Mouse (Mus musculus): ENCODE measurements around the gene Rab24.

The Rab24 gene

DNA sequence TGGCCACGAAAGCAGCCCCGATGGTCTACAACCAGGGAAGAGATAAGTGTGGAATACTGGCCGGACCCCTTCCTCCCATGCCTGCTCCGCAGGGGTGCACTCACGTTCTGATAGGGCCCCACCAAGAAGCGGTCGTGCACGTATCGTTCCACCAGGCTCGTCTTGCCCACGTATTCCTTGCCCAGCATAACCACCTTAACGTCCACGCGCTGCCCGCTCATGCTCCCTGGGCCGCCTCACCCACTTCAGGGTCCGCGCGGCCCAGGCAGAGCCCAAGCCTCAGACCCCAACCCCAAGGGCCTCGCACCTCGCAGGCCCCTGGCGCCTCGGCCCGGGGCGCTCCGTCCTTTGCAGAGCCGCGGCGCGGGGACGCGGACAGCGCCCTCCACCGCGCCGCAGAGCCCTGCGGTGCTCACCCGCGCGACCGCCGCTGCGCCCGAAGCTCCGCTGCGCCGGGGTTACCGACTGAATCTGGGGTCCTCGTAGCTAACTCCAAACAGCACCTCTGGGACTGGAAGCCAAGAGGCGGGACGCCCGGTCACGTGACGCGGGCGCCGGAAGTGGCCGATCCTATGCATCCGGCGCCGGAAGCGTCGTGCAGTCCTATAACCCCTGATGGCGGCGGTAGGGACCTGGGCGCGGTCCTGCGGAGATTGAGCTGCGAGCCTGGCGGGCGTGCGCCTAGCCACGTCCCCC lies at the start of gene Rab24:
Rab24 (minus strand) TSS at position 513 of the 696 bp plus-strand sequence.
- peak; percentile 89 for DNase-seq

DNA sequence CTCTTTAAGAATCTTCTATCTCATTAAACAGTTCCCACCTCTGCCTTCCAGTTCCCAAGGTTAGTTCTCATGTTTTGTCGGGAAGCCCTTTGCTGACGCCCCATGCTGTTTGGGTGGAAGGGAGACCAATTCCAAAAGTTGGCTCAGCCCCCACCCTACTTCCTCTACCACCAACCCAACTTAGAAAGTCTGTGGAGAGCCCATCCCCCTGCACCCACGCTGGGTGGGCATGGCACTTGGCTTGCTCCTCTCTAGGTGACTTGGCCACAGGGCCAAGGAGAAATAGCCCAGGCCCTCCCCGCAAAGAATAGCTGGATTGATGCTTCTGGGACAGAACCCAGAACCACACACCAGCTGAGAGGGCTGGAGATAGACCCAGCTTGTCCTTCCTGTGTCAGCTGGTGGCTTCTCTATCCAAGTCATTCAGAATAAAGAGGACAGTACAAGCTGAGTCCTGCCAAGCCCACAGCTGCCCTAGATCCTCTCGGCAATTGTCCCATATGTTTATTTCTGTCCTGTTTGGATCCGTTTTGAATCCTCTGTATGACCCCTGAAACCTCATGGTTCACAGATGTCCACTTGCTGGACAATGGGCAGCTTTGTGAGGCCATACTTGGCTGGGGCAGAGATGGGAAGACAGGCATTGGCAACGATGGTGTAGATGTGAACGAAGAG lies 49.4 kb upstream of the Rab24 start:
- DNase-seq, result no peak

DNA sequence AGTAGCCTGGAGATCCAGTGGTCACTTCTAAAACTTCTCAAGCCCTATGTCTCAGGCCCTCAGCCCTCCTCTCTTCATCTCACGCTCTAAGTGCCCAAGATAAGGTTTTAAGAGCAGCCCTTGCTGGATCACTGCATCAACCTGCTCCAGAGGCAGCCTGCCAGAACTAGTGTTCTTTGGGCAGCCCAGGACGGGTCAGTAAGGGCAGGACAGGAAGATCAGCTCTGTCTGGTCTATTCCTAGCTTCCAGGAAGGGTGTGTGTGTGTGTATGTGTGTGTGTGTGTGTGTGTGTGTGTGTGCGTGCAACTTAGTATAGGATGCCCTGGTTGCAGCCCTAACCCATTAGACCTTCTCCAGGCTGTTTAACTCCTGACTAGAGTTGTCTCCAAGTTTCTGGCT lies 48.5 kb upstream of the Rab24 start:
- DNase-seq, result peak; percentile 77

DNA sequence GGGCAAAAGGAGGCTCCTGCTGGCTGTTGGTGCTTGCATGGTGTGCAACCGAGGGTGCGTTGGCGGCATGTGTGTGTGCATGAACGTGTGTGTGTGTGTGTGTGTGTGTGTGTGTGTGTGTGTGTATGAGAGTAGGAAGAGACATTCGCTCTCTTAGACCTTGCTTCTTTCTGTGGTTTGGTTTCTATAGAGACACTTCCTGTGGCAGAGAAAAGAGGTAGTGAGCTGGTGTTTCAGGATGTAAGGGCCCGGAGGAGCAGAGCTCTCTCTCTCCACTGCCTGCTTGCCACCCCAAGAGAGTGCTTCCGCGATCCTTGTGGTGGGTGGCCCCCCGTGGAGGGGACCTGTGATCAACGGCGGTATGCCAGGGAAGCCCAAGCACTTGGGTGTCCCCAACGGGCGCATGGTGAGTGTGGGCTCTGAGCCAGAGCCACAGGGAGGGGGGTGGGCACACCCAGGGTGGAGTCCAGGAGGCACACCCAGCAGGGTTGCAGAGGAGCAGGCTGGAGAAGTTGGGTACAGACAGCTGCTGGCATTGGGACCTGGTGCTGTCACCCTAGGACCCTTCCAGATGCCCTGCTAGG lies 47.9 kb upstream of the Rab24 start, which contains the start of gene Rgs14:
Rgs14 (plus strand) TSS at position 202 of the 584 bp plus-strand sequence.
- peak; percentile 17 for DNase-seq

DNA sequence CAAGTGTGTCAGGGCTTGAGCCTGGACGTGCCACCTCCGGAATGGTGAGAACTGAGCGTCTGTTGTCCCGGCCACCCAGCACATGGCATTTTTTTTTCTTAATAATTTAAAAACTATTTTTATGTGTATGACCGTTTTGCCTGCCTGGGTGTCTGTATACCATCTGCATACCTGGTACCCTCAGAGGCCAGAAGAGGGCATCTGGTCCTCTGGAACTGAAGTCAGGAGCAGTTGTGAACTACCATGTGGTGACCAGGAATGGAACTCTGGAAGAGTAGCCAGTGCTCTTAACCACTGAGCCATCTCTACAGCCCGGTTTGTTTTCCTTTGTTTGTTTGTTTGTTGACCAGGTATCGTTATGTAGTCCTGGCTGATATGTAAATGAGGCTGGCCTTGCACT lies 46.7 kb upstream of the Rab24 start:
- DNase-seq, result peak; percentile 50

DNA sequence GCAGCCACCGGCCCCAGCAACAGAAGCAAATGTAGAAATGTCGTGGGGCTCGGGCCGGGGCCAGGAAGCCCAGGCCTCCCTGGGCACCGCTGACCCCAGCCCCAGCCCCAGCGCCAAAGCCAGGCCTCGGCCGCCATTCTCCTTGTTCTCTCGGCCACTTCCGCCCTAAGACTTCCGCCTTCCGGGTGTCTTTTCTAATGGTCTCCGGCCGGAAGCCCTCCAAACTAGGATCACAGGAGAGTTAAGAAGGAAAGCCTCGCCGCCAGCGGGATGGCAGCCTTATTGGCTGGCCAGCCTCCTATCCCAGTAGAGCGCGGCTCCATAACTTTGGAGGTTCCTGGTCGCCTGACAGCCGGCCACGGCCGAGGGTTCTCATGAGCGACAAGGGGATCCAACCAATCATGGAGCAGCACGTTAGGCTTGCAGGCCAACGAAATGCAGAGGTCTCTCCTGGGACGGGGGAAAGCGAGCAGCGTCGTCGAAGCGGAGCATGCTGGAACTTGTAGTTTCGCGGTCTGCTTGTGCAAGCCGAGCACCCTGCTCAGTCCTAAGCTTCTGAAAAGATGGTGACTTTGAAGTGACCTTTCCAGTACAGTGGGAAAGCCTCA lies 40.8 kb upstream of the Rab24 start, which contains the start of gene Lman2:
Lman2 (minus strand) TSS at position 331 of the 608 bp plus-strand sequence.
- peak; percentile 99 for DNase-seq

DNA sequence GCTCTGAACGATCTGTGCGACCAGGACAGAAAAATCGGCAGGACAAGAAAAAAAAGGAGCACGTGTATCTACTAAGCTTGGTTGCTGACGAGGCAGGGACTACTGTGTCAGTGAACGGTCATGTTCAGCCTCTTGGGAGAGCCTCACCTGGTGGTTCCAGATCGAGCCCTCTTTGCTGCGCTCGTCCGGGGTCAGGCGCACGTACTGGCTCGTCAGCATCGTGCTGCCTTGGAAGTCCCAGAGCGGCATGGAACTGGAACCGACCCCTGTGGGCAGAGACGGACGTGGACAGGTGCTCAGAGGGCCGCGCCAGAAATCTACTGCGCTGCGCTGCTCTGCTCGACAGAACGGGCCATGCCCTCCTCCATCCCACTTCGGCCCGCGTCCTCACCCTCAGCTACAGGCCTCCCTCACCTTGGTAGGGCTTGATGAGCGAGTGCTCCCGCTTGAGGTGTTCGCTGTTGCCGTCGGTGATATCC lies 40.3 kb upstream of the Rab24 start:
- peak; percentile 29 for DNase-seq

DNA sequence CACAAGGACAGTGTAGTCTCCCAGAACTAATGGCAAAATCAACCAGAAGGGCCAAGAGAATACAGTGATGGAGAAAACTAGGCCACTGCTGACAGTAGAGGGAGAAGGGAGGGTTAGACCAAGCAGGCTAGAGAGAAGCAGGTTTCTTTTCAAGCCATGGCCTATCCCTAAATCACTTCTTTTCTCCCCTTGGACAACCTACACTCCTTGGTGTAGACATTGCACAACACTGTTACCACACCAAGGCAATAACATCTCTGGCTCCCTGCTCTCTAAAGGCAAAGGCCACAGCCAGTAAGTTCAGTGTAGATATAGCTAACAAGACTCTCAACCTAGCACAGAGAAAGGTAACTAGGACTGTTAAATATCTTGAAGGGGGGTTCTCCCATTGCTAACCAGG lies 39.4 kb upstream of the Rab24 start:
- DNase-seq, result no peak

DNA sequence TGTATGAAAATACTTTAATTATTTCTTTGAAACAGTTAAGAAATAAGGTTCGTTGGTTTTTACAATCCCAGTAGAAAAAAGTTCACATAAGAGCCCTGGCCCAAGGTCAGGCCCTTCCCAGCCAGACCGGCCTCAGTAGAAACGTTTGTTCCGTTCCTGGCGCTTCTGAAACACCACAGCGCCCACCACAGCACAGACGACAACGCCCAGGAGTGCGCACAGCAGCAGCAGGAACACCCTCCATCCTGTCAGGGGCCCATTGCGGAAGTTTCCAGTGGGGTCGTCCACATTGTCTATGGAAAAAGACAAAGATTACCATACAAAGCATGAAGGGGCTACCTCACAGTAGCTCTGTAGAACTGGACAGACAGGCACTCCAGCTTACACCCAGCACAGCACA lies 25.0 kb upstream of the Rab24 start:
- no peak for DNase-seq

DNA sequence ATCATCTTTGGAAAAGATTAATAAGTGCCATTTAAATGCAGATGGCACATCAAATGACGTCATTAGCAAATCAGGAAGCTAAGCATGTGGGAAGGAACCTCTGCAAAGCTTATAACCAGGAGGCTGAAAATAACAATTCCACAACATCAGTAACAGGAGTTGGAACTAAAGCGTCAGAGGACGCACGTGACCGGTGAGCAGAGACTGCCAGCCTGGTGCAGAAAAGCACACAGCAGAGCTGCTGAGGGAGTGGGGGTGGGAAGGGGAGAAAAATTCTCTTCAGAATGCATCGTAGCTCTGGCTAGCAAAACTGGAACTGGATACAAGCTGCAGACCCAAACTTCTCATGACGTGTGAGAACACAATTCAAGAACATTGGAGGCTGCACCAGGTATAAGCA lies 22.5 kb upstream of the Rab24 start:
- no peak for DNase-seq

DNA sequence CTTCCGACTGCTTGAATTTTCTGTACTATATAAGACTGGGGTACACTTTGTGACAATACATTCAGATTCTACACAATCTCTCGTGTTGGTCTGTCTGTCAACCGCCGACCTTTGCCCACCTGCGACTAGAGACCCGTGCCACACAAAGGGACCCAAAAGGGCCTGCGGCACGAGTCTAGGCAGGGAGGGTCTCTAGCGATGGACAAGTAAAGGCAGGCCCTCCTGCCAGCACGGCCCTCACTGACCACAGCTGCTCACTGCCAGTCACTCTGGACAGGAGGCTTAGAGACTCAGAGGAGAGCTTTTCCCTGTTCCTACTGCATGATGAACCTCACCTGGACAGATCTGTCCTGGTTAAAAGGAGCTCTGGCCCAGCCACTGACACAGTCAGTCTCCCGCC lies 20.7 kb upstream of the Rab24 start:
- no peak for DNase-seq

DNA sequence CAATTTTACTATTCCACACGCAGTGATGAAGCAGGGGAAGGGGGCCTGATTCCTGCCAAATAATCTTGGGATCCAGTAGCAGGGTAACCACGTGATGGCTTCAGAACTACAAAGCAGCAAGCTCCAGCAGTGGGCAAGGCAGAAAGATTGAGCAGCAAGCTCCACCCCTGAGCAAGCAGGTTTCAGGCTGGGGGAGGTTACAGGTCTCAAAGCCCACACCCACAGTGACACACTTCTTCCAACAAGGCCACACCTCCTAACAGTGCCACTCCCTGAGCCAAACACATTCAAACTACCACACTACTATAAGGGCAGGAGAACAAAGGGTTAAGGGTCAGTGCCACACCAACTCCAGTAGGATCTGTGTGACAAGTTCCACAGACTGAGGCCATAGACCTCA lies 17.5 kb upstream of the Rab24 start:
- no peak for DNase-seq

DNA sequence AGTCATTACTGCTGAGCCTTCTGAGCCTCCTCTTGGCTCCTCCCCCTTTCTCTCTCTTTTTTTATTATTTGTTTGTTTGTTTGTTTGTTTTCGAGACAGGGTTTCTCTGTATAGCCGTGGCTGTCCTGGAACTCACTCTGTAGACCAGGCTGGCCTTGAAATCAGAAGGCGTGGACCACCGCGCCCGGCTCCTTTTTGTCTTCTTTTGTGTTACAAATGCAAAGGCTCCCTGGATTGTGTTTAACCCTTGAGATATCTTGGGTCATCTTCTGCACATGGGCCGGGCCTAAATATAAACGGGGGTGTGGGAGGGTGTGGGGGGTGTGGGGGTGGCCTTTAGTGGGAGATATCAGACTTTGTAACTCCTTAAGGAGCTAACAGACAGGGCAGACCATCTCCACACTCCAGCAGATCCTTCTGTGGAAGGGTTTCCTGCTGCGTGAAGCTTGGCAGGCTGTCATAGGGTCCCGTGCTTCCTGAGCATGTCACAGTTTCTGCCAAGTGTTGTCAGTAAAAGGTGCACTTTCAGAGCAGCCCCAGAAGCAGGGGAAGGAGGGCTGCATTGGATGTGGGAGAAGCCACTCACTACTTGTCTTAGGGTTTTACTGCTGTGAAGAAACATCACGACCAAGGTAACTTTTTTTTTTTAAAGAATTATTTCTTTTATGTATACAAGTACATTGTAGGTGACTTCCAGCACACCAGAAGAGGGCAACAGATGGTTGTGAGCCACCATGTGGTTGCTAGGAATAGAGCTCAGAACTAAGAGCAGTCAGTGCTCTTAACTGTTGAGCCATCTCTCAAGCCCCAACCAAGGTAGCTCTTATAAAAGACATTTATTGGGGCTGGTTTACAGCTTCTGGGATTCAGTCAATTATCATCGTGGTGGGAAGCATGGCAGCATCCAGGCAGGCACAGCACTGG lies 16.6 kb upstream of the Rab24 start:
- no peak for DNase-seq

DNA sequence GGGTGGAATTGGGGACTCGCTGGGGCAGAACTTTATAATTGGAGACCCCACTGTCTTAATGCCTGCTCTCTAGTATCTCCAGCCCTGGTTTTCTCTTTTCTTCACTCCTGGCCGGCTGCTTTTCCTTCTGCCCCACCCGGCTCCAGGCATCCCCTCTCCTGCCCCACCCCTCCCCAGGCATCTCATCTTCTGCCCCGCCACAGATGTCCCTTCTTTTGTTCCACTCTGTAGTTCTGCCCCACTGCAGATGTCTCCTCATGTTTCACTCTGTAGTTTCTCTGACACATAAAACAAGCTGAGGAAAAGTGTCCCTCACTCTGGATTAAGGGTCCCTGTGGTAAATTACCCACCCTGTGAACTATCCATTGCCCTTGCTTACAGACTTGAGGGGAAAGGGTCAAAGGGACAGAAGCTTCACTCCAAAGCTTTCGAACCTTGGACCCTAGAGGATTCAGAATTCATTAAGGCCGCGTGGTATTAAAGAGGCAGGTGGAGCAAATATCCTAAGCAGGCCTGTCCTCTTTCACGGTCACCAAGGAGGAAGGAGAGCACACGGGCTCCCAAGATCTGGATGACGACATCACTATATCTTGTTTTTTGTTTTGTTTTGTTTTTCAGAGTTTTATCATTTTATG lies 15.7 kb upstream of the Rab24 start:
- DNase-seq, result peak; percentile 62

DNA sequence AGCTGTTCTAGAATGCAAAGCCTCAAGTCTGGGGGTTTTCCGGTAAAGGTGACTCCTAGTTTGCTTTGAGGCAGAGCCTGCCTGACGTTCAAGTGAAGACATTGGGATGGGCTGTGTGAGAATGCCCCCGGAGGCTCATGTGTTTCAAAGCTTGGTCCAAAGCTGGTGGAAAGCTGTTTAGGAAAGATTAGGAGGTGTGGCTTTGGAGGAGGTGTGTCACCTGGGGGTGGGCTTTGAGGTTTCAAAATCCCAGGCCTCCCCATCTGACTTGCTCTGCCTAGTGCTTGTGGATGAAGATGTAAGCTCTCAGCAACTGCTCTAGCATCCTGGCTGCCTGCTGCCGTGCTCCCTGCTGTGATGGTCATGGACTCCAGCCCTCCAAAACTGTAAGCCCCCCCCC lies 14.0 kb upstream of the Rab24 start:
- DNase-seq, result no peak

DNA sequence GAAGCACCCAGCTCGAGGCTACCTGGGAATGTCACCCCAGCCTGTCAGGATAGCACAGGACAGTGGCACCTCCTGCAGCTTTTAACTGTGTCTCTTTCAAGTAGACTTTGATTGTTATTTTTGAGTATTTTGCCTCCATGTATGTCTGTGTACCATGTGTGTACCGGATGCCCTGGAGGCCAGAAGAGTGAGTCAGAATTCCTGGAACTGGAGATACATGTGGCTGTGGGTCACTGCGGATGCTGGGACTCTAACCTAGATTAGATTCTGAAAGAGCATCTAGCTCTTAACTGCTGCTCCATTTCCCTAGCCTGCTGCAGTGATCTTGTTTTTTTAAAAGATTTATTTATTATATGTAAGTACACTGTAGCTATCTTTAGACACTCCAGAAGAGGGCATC lies 10.6 kb upstream of the Rab24 start:
- DNase-seq, result no peak

DNA sequence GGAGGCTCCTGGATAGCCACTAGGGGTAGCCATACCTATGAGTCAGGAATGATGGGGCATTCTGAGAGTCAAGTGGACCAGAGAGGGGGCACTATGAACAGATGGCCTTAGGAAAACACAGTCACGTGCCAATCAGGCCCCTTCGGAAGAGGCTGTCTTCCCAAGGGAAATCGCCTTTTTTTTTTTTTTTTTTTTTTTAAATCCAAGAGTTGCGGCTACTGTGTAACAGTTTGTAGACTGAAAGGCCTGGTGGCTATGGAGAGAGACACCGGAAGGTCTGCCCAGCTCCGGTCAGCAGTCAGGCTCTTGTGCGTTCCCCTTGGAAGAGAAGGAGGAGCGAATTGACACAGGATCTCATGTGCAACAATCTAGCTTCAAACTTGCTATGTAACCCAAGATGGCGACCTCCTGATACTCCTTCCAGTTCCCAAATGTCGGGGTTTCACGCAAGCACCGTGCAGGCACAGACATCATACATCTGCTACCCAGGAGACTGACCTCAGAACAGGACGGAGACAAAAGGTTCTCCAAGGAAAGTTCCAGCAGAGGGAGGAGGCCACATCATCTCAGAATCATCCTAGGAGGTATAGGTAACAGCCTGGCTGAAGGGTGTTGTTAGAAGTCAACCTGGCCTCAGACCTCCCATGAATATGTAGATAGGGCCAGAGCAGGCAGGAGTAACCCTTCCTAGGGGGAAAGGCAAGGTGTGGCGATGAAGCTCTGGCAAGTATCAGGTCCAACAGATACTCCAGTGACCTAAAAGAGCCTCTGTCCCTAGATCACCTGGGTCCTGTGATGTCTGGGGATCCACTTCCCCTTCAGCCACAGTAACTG lies 9.0 kb upstream of the Rab24 start:
- no peak for DNase-seq

DNA sequence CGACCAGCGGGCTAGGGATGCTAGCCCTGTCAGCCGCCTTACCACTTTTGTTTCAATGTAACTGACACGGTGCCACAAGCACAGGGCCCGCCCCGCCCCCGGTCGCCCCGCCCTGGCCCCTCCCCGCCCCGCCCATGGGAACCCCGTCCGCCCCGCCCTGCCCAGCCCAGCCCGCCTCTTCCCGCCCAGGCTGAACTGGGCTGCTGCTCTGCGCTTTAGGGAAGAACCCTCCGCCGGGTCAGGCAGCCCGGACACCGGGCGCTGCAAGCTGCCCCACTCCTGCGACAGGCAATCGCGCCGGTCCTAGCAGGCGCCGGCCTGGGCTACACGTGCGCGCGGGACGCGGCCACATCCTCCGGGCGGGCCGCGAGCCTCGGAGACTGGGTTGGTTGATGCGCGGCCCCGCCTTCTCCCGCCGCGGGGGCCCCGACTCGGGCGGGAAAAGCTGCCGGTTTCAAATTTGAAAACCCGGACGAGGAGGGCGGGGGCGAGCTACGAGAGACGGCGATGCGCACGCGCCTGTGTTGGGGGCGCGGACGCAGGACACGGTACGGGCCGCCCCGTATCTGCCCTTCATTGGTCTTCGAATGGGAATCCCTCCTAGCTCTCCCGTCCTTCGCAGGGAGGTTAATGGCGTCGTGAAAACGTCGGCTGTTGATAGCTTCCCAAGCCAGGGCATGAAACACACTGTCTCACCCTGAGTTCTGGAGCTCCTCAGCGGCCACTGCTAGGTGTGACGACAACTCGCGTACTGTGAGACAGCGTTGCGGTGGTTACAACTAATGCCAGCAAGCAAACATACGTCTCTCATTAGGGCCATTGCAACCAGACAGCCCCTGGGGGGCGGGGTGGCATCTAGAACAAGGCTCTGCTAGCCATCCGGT lies 8.2 kb upstream of the Rab24 start, which contains the start of gene Mxd3:
Mxd3 (minus strand) TSS at position 141 of the 884 bp plus-strand sequence.
- peak; percentile 82 for DNase-seq

DNA sequence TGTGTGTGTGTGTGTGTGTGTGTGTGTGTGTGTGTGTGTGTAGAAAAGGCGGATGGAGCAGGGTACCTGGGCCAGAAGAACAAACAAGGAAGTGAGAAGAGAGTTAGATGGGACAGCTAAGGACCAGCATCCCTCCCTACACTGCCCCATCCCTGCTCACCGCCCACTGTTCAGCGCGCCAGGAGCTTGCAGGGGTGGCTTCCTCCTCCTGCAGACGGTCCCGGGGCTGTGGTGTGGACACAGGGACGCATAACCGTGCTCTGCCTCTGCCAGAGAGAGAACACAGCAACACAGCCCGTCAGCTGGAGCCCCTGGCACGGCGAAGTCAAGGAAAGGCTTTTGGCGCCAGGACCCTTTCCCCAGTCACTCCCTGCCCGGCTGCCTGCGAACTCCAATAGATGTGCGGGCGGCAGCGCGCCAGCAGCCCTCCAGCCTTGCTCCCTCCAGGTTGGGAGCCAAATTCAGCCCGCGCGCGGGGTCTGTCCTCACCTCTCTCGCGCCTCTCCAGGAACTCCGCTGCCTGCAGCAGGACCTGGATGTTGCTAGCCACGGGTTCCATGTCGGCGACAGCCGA lies 7.5 kb upstream of the Rab24 start:
- peak; percentile 33 for DNase-seq

Data from kidney, adult 9 months (tissue).